Mouse (Mus musculus) thymus, adult 2 months (tissue): ENCODE results near the gene Fanca.

Experiments used
- CTCF ChIP-seq: fragments of 200-500 bp; IDR thresholded peaks from 2 replicates; pipeline ENCODE4 v1.5.1; 2012; ENCODE audit warnings: mild to moderate bottlenecking, control low read depth, low read length, moderate library complexity, borderline replicate concordance; ENCODE audit not compliant: control insufficient read depth, poor library complexity, insufficient read depth; ENCODE audit errors: extremely low read depth
- POLR2A ChIP-seq: fragments of 200-500 bp; IDR thresholded peaks from 2 replicates; pipeline ENCODE4 v1.6.1; 2012; ENCODE audit warnings: mild to moderate bottlenecking, low read length, control low read depth, moderate library complexity; ENCODE audit not compliant: control insufficient read depth, poor library complexity, insufficient read depth; ENCODE audit errors: extremely low read depth

DNA sequence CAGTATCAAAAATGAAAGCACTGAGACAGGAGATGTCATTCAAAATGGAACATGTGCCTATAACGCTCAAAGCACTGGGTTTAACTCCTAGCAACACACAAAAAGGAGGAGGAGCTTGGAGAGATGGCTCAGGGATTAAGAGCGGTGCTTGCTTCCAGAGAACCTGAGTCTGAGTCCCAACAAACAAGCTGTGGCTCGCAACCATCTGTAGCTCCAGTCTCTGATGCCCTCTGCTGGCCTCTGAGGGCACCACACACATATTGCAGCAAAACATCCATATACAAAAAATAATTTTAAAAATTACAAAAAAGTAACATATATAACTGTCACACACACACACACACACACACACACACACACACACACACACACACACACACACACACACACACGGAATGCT, 28.2 kb downstream of the Fanca start:
- TF ChIP-seq CTCF (peak; percentile 17; the same call in 1 of the 2 replicates), POLR2A (no peak)
